Mouse (Mus musculus) embryonic facial prominence, embryonic 11.5 days (tissue): ENCODE measurements around the gene Adsl. TPM values are rescaled to one million over a fixed set of nuclear protein-coding genes. Genes with fewer than 3 reads are reported as not detected.
A peak's percentile ranks its signal among the peaks of the same experiment; 100 is the strongest.
"Not testable (repeated sequence)": the region's sequence is repeated elsewhere in the genome, so short reads cannot be mapped to it uniquely, and the experiment has no call there.

Experiments used
- ATAC-seq: fragments of 200-750 bp; cut with Nextera tagmentation; replicated peaks from 2 replicates; pipeline ENCODE4 v1.8.0; 2017; ENCODE audit warnings: low read depth; ENCODE audit not compliant: insufficient number of reproducible peaks, low FRiP score, low TSS enrichment
- DNase-seq: peaks from one replicate; pipeline ENCODE4 v3.0.0-alpha.2; 2015; ENCODE audit warnings: low spot score
- H3K27ac ChIP-seq: fragments of 300-500 bp; sonication (generic); replicated peaks from 2 replicates; pipeline ENCODE4 v1.5.1; 2014; ENCODE audit warnings: mild to moderate bottlenecking, low read depth, low read length, control low read depth
- H3K27me3 ChIP-seq: fragments of 300-500 bp; sonication (generic); 2 replicates; pipeline ENCODE4 v1.6.1; 2014; ENCODE audit warnings: mild to moderate bottlenecking, low read length, moderate library complexity, mixed read lengths; ENCODE audit not compliant: control insufficient read depth, insufficient read depth
- H3K36me3 ChIP-seq: fragments of 300-500 bp; sonication (generic); replicated peaks from 2 replicates; pipeline ENCODE4 v1.6.1; 2014; ENCODE audit warnings: low read depth, mild to moderate bottlenecking, low read length, moderate library complexity, mixed read lengths; ENCODE audit not compliant: control insufficient read depth, insufficient read depth
- H3K4me1 ChIP-seq: fragments of 300-500 bp; sonication (generic); 2 replicates; pipeline ENCODE4 v1.6.1; 2014; ENCODE audit warnings: low read length, mixed read lengths; ENCODE audit not compliant: control insufficient read depth, insufficient read depth
- H3K4me2 ChIP-seq: fragments of 300-500 bp; sonication (generic); 2 replicates; pipeline ENCODE4 v1.6.1; 2014; ENCODE audit warnings: low read depth, mild to moderate bottlenecking, control low read depth, low read length, moderate library complexity
- H3K4me3 ChIP-seq: fragments of 300-500 bp; sonication (generic); 2 replicates; pipeline ENCODE4 v1.5.1; 2014; ENCODE audit warnings: low read depth, low read length, control low read depth
- H3K9ac ChIP-seq: fragments of 300-500 bp; sonication (generic); replicated peaks from 2 replicates; pipeline ENCODE4 v1.6.1; 2014; ENCODE audit warnings: mild to moderate bottlenecking, control low read depth, low read length
- H3K9me3 ChIP-seq: fragments of 300-500 bp; sonication (generic); replicated peaks from 2 replicates; pipeline ENCODE4 v1.6.1; 2016; ENCODE audit warnings: mild to moderate bottlenecking, low read length, inconsistent platforms, mixed read lengths; ENCODE audit not compliant: control insufficient read depth
- WGBS: fragments of 180-500 bp; shearing (Covaris S2); extraction: QIAGEN DNeasy Blood & Tissue Kit; methylation state at CpG from one replicate; pipeline ENCODE4 v1.1.7; 2014; 5-methylcytosine and 5-hydroxymethylcytosine counted together
- polyA plus RNA-seq: library from polyadenylated mRNA; unstranded; fragments of >200 nt; fragmentation: Nextera tagmentation; extraction: Ambion mirVana; gene quantifications from 2 replicates; pipeline ENCODE4 v1.2.1, GENCODE M21; 2014

The Adsl gene
- polyA plus RNA-seq, 1 experiment from 2014 or later = 163 TPM

DNA sequence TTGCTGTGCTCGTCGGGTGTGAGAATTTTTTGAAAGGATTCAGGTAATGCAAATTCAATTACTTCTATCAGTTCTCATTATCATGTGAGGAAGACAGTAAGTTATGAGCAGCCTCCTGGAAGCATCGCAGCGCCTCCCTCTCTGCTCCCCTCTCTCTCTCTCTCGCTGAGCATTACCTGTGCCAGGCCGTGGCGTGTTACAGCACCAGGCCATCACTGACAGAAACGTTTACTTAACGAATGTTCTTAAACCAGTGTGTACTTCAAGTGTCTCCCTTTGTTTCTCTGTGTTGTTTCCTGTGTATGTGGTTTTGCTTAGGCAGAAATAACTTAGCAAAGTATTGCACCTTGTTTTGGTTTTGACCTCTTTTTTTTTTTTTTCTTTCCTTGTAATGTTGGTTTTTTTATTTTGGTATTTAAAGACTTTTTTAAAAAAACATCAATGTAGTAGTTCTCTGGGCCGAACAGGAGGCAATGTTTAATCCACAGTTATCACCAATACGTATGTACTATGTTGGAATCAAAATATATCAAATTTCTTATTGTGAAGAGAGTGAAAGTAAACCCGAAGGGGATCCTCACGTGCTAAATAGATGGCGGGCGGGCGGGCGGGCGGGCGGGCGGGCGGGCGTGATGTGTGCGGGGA lies 17.5 kb upstream of the Adsl start:
- not testable (repeated sequence) for DNase-seq, H3K4me3 ChIP-seq, ATAC-seq, H3K4me1 ChIP-seq, H3K9ac ChIP-seq, H3K4me2 ChIP-seq, H3K36me3 ChIP-seq, H3K27me3 ChIP-seq, H3K9me3 ChIP-seq
- H3K27ac ChIP-seq = peak overlapping the region; percentile 47
- 85% methylated on average over 23 of the region's 23 CpGs for WGBS

DNA sequence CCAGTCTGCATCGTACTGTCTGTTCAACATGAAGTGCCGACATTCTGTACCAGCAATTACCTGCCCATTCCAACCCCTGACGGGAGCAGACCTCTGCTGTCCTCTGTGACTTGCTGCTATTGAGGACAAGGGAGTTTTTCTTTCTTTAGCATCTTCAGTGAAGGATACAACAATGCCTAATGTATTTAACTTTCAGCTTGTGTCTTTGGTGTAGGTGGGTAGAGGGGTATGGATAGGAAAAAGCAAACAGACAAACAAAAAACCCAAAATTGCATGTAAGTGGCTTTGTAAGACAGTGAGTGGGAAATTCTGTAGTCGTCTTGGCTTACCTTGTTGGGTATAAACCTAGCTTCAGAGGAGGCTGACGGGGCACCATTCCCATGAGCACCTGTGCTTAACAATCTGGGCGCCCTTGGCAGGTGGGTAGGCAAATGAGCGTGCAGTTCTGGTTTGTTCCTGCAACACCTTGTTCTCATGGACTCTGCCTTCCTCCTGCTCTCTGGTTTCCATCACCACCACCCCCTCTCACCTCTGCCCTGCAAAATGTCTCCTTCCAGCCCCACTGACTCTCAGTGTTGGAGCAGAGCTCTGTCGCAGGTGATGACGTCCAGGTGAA lies 16.8 kb upstream of the Adsl start:
- Histone ChIP-seq H3K9me3 (no peaks in the 10 kb centered on the region), H3K4me2 (no peak overlapping the region), H3K4me3 (no peak overlapping the region), H3K9ac (no peak overlapping the region), H3K4me1 (no peaks in the 10 kb centered on the region), H3K27ac (no peak overlapping the region), H3K36me3 (peaks cover 7% of the 10 kb centered on the region), H3K27me3 (no peaks in the 10 kb centered on the region)
- no peak for DNase-seq
- WGBS = 89% methylated on average over 9 of the region's 9 CpGs
- no peak for ATAC-seq

DNA sequence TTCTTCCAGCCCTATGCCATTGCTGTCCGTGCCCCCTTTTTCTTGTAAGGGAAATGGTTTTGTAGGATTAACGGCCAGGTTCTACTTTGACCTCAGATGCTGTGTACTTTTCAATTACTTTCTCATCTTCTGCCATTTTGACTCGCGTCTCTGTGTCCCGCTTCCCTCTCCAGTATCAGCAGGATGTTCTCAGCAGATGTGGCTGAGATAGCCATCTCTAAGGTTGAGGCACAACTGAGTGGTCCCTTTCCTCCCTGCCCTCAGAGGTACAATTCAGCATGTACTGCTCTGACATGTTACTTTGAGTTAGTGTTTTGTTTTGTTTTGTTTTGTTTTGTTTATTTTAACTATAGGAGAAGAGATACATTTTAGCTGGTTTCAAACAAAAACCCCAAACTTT lies 13.4 kb upstream of the Adsl start:
- WGBS = 88% methylated on average over 5 of the region's 5 CpGs
- Histone ChIP-seq H3K36me3 (no peaks in the 10 kb centered on the region), H3K9ac (no peak overlapping the region), H3K27ac (no peak overlapping the region), H3K27me3 (no peaks in the 10 kb centered on the region), H3K4me3 (no peak overlapping the region), H3K4me2 (no peak overlapping the region), H3K9me3 (no peaks in the 10 kb centered on the region), H3K4me1 (no peaks in the 10 kb centered on the region)
- DNase-seq (no peak), ATAC-seq (no peak)

DNA sequence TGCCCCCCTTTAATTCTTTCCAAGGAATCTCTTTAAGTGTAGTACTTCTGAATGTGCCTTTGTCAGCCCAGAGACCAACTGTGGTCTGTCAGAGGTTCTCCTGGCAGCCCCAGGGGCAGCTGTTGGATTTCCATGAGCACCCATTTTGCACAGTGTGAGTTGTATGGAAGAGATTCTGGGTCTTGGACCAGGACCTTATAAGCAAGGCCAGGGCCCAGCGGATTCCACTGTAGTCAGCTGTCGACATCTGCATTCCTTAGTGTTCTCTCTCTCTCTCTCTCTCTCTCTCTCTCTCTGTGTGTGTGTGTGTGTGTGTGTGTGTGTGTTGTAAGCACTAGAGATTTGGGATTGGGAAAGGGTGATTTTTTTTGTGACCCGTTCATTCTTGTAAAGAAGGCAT lies 11.6 kb upstream of the Adsl start:
- H3K27ac ChIP-seq = no peak overlapping the region
- no peak for ATAC-seq
- H3K9me3 ChIP-seq = no peaks in the 10 kb centered on the region
- H3K9ac ChIP-seq = no peak overlapping the region
- H3K4me2 ChIP-seq = no peak overlapping the region
- no peaks in the 10 kb centered on the region for H3K27me3 ChIP-seq
- 78% methylated on average over 3 of the region's 3 CpGs for WGBS
- H3K4me3 ChIP-seq = no peak overlapping the region
- no peaks in the 10 kb centered on the region for H3K4me1 ChIP-seq
- no peaks in the 10 kb centered on the region for H3K36me3 ChIP-seq
- DNase-seq = no peak

DNA sequence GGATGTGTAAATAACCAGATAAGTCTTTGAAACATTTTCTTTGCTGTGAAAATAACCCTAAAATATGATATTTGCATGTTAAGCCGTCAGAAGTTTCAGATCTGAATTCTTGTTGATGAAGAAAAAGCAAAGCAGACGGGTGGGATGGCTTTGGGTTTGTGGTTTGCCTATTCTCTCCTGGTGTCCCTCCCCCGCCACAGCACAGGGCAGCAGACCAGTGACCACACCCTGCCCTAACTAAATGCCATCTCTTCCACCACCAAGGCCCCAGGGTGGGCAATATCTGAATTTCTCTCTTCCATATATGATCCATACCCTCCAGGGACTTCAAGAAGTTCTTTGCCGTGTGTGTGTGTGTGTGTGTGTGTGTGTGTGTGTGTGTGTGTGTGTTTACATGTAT lies 9.7 kb upstream of the Adsl start:
- no peaks in the 10 kb centered on the region for H3K4me1 ChIP-seq
- 81% methylated on average over 4 of the region's 4 CpGs for WGBS
- H3K4me3 ChIP-seq = no peak overlapping the region
- no peak overlapping the region for H3K9ac ChIP-seq
- no peaks in the 10 kb centered on the region for H3K27me3 ChIP-seq
- ATAC-seq (no peak), DNase-seq (no peak)
- no peak overlapping the region for H3K27ac ChIP-seq
- H3K9me3 ChIP-seq = no peaks in the 10 kb centered on the region
- H3K36me3 ChIP-seq = no peaks in the 10 kb centered on the region
- H3K4me2 ChIP-seq = no peak overlapping the region

DNA sequence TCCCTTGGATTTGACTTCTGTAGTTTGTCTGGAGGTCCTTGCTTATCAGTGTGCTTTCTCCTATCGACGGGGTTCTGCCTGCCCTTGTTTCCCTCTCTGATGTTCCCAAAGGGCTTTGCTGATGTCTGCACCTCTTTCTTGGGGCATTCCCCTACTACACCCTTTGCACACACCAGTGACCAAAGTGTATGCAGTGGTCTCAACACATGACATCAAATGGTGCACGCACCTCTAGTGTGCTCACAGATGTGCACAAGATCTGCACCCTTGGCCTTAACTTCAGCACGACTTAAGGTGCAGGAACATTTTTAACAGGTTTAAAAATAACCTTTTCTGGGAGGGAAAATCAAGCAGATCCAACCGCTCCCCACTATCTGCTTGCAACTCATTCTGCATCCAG lies 8.9 kb upstream of the Adsl start:
- DNase-seq (no peak), ATAC-seq (no peak)
- no peak overlapping the region for H3K4me2 ChIP-seq
- H3K27me3 ChIP-seq = no peaks in the 10 kb centered on the region
- no peak overlapping the region for H3K9ac ChIP-seq
- H3K9me3 ChIP-seq = no peaks in the 10 kb centered on the region
- H3K36me3 ChIP-seq = no peaks in the 10 kb centered on the region
- 85% methylated on average over 5 of the region's 5 CpGs for WGBS
- H3K4me1 ChIP-seq = no peaks in the 10 kb centered on the region
- no peak overlapping the region for H3K27ac ChIP-seq
- H3K4me3 ChIP-seq = no peak overlapping the region

DNA sequence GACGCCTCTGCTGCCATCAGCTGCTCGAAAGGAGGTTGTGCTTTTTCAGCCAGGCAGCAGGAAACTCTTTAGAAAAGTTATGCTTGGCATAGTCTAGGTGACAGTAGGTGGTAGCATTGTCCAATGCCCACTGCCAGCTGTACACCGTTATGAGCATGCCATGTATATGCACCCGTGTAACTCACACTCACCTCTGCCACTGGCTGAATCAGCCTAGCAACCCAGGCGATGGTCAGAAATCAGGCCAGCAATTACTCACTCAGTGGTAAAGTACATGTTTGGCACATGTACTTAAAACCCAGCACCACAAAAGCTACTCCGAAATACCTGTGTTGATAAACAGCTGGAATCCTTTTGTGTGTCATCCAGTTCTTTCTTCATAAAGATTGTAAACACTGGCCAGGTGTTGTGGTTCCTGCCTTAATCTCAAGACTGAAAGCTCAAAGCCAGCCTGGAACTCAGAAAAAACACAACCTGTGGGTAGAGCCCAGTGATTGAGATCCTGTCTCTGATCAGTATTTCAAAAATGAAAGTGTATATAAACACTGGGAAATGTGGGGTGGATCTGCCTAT lies 6.7 kb upstream of the Adsl start:
- DNase-seq (no peak), ATAC-seq (no peak)
- Histone ChIP-seq H3K9me3 (no peaks in the 10 kb centered on the region), H3K4me1 (no peaks in the 10 kb centered on the region), H3K27ac (no peak overlapping the region), H3K9ac (no peak overlapping the region), H3K27me3 (no peaks in the 10 kb centered on the region), H3K4me3 (no peak overlapping the region), H3K4me2 (no peak overlapping the region), H3K36me3 (no peaks in the 10 kb centered on the region)
- 89% methylated on average over 6 of the region's 6 CpGs for WGBS

DNA sequence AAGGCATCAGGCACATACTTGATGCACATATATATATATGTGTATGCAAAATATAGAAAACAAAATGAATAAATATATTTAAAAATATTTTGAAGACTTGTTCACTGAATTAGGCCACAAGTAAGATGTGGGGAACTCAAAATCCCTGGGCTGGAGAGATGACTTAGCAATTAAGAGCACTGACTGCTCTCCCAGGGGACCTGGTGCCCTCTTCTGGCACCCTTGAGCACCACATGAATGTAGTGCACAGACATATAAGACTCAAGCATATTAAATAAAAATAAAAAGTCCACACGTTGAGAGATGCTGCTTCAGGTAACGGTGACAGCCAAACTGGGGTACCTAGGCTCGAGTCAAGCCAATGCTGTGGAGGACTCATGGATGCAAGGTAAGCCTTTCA lies 2.4 kb upstream of the Adsl start:
- no peak overlapping the region for H3K9ac ChIP-seq
- WGBS = 56% methylated on average over 3 of the region's 3 CpGs
- no peaks in the 10 kb centered on the region for H3K27me3 ChIP-seq
- H3K36me3 ChIP-seq = no peaks in the 10 kb centered on the region
- no peak overlapping the region for H3K4me3 ChIP-seq
- H3K4me2 ChIP-seq = no peak overlapping the region
- DNase-seq (no peak), ATAC-seq (no peak)
- no peaks in the 10 kb centered on the region for H3K9me3 ChIP-seq
- H3K4me1 ChIP-seq = peaks cover 3% of the 10 kb centered on the region; the same call in 1 of the 2 replicates
- H3K27ac ChIP-seq = no peak overlapping the region
